Mouse (Mus musculus): ENCODE data around the gene Rab39. TPM values are rescaled to one million over a fixed set of nuclear protein-coding genes. Genes with fewer than 3 reads are reported as not detected.

Rab39 gene
- 1 to 10 TPM; 6.4 to 7.9 TPM for total RNA-seq (2023)

GRCm38 (mm10) chr9:53705992-53706696 is at the start of gene Rab39:
Gene Rab39, minus strand, starts transcription at chr9:53706232.

DNA sequence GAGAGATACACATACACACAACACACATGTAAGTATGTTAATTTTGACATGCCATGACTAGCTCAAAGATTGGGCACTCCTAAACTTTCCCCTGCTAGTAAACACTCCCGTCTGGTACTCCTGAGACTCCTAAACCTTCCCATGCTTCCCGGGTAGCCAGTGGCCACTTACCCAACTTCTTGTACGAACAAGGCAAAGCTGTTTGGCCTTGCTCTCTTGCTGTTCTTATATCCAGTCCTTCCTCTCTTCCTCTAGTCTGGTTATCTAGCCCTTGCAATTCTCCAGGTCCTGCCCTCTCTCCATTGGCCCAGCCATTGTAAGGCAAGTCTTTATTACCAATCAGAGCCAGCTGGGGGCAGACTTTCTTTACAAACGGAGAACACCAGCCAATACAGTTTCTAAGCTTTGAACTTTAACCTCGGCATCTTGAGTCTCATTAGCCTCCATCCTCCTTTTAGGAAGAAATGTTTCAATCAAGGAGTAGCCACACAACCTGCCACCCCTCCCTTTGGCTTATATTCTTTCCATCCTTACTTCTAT is 36.3 kb downstream of the Rab39 start, which contains the start of gene Cul5:
Gene Cul5, minus strand, starts transcription at position 335 of the 540 bp plus-strand sequence.

Other genes starting within 250 kb of the Rab39 start
- gene Atm, start 169.5 kb downstream of the Rab39 start, total RNA-seq (2023), result 10 to 100 TPM; 60.1 to 67.8 TPM
- 10 to 100 TPM; 19.5 to 20.6 TPM for gene Npat, start 169.2 kb downstream of the Rab39 start, total RNA-seq (2023)
- gene Acat1, start 95.8 kb downstream of the Rab39 start, total RNA-seq (2023), result 10 to 100 TPM; 24.1 to 26.6 TPM
- gene Cul5, start 36.2 kb downstream of the Rab39 start, total RNA-seq (2023), result 10 to 100 TPM; 36.0 to 39.9 TPM
- gene Slc35f2, start 65.3 kb upstream of the Rab39 start, total RNA-seq (2023), result 1 to 10 TPM; 2.8 to 3.4 TPM
- gene Sln, start 143.9 kb upstream of the Rab39 start, total RNA-seq (2023), result not detected

Data from B cell, adult 67 days (primary cell).